Mouse (Mus musculus): ENCODE results near the gene Birc7. TPM values are rescaled to one million over a fixed set of nuclear protein-coding genes. Genes with fewer than 3 reads are reported as not detected.

Gene Birc7
- polyA plus RNA-seq, 1 experiment from 2014 or later: not detected

- Histone ChIP-seq H3K4me1 (ENCODE audit: control insufficient read depth, insufficient read depth, low read length) (peaks cover 31% of the 10 kb centered on the region), H3K9me3 (ENCODE audit: control insufficient read depth, low read depth, low read length) (no peaks in the 10 kb centered on the region), H3K4me3 (ENCODE audit: low read depth, low read length) (peak overlapping the region; percentile 57), H3K36me3 (ENCODE audit: control insufficient read depth, insufficient read depth, low read length) (no peaks in the 10 kb centered on the region), H3K9ac (replicated peaks; ENCODE audit: low read depth, low read length) (0 out of 2 replicates have a peak overlapping the region, but pooled peaks have one; percentile 25), H3K27me3 (ENCODE audit: control insufficient read depth, insufficient read depth, low read length) (no peaks in the 10 kb centered on the region), H3K4me2 (replicated peaks; ENCODE audit: low read depth, low read length) (peak overlapping the region; percentile 75), H3K27ac (ENCODE audit: low read length) (peak overlapping the region; percentile 89)
- WGBS: 13% methylated on average over 9 of the region's 9 CpGs
- no peak for ATAC-seq (ENCODE audit: insufficient number of reproducible peaks, insufficient read depth, low FRiP score, low read depth)
Measured at GRCm38 (mm10) chr2:180952731-180953171, 23.9 kb downstream of the Birc7 start.

GRCm38 (mm10) chr2:180953638-180954037, 24.8 kb downstream of the Birc7 start:
- Histone ChIP-seq H3K9me3 (ENCODE audit: control insufficient read depth, low read depth, low read length) (no peaks in the 10 kb centered on the region), H3K36me3 (ENCODE audit: control insufficient read depth, insufficient read depth, low read length) (no peaks in the 10 kb centered on the region), H3K27me3 (ENCODE audit: control insufficient read depth, insufficient read depth, low read length) (no peaks in the 10 kb centered on the region), H3K4me2 (replicated peaks; ENCODE audit: low read depth, low read length) (peak overlapping the region; percentile 75), H3K27ac (ENCODE audit: low read length) (peak overlapping the region; percentile 89), H3K4me1 (ENCODE audit: control insufficient read depth, insufficient read depth, low read length) (peaks cover 31% of the 10 kb centered on the region), H3K9ac (replicated peaks; ENCODE audit: low read depth, low read length) (peak overlapping the region; percentile 53), H3K4me3 (ENCODE audit: low read depth, low read length) (peak overlapping the region; percentile 57)
- no peak for ATAC-seq (ENCODE audit: insufficient number of reproducible peaks, insufficient read depth, low FRiP score, low read depth)
- WGBS: 18% methylated on average over 2 of the region's 2 CpGs

GRCm38 (mm10) chr2:180954061-180955047, 25.5 kb downstream of the Birc7 start, which contains the start of gene Nkain4:
Gene Nkain4 (minus strand): TSS chr2:180954699.
- peak within 1 kb of the TSS; percentile 57 for H3K4me3 ChIP-seq (ENCODE audit: low read depth, low read length)
- H3K36me3 ChIP-seq (ENCODE audit: control insufficient read depth, insufficient read depth, low read length): no peaks in the 10 kb centered on the region
- no peaks in the 10 kb centered on the region for H3K9me3 ChIP-seq (ENCODE audit: control insufficient read depth, low read depth, low read length)
- under 1% methylated on average over 52 of the region's 52 CpGs for WGBS
- peak within 1 kb of the TSS; percentile 75 for H3K4me2 ChIP-seq (replicated peaks; ENCODE audit: low read depth, low read length)
- no peaks in the 10 kb centered on the region for H3K27me3 ChIP-seq (ENCODE audit: control insufficient read depth, insufficient read depth, low read length)
- H3K9ac ChIP-seq (replicated peaks; ENCODE audit: low read depth, low read length): peak within 1 kb of the TSS; percentile 53
- peak within 1 kb of the TSS; percentile 89 for H3K27ac ChIP-seq (ENCODE audit: low read length)
- peak; percentile 93 for ATAC-seq (ENCODE audit: insufficient number of reproducible peaks, insufficient read depth, low FRiP score, low read depth)
- peaks cover 31% of the 10 kb centered on the region for H3K4me1 ChIP-seq (ENCODE audit: control insufficient read depth, insufficient read depth, low read length)

GRCm38 (mm10) chr2:180959605-180960004, 30.8 kb downstream of the Birc7 start:
- Histone ChIP-seq H3K27ac (ENCODE audit: low read length) (peak overlapping the region; percentile 39; the same call in 1 of the 2 replicates), H3K4me3 (ENCODE audit: low read depth, low read length) (no peak overlapping the region), H3K9ac (replicated peaks; ENCODE audit: low read depth, low read length) (no peak overlapping the region), H3K4me1 (ENCODE audit: control insufficient read depth, insufficient read depth, low read length) (peaks cover 5% of the 10 kb centered on the region; the same call in 1 of the 2 replicates), H3K36me3 (ENCODE audit: control insufficient read depth, insufficient read depth, low read length) (no peaks in the 10 kb centered on the region), H3K9me3 (ENCODE audit: control insufficient read depth, low read depth, low read length) (no peaks in the 10 kb centered on the region), H3K27me3 (ENCODE audit: control insufficient read depth, insufficient read depth, low read length) (no peaks in the 10 kb centered on the region), H3K4me2 (replicated peaks; ENCODE audit: low read depth, low read length) (no peak overlapping the region)
- 59% methylated on average over 7 of the region's 7 CpGs for WGBS
- ATAC-seq (ENCODE audit: insufficient number of reproducible peaks, insufficient read depth, low FRiP score, low read depth): no peak

GRCm38 (mm10) chr2:180960187-180960586, 31.4 kb downstream of the Birc7 start:
- H3K9ac ChIP-seq (replicated peaks; ENCODE audit: low read depth, low read length): no peak overlapping the region
- H3K9me3 ChIP-seq (ENCODE audit: control insufficient read depth, low read depth, low read length): no peaks in the 10 kb centered on the region
- peaks cover 5% of the 10 kb centered on the region; the same call in 1 of the 2 replicates for H3K4me1 ChIP-seq (ENCODE audit: control insufficient read depth, insufficient read depth, low read length)
- no peaks in the 10 kb centered on the region for H3K27me3 ChIP-seq (ENCODE audit: control insufficient read depth, insufficient read depth, low read length)
- no peak for ATAC-seq (ENCODE audit: insufficient number of reproducible peaks, insufficient read depth, low FRiP score, low read depth)
- H3K36me3 ChIP-seq (ENCODE audit: control insufficient read depth, insufficient read depth, low read length): no peaks in the 10 kb centered on the region
- no peak overlapping the region for H3K4me3 ChIP-seq (ENCODE audit: low read depth, low read length)
- H3K27ac ChIP-seq (ENCODE audit: low read length): peak overlapping the region; percentile 4; the same call in 1 of the 2 replicates
- no peak overlapping the region for H3K4me2 ChIP-seq (replicated peaks; ENCODE audit: low read depth, low read length)
- WGBS: 39% methylated on average over 3 of the region's 3 CpGs

GRCm38 (mm10) chr2:180962616-180963308, 33.9 kb downstream of the Birc7 start:
- WGBS: 62% methylated on average over 2 of the region's 2 CpGs
- Histone ChIP-seq H3K27ac (ENCODE audit: low read length) (no peak overlapping the region), H3K4me1 (ENCODE audit: control insufficient read depth, insufficient read depth, low read length) (peaks cover 6% of the 10 kb centered on the region; the same call in 1 of the 2 replicates), H3K27me3 (ENCODE audit: control insufficient read depth, insufficient read depth, low read length) (no peaks in the 10 kb centered on the region), H3K9me3 (ENCODE audit: control insufficient read depth, low read depth, low read length) (no peaks in the 10 kb centered on the region), H3K9ac (replicated peaks; ENCODE audit: low read depth, low read length) (no peak overlapping the region), H3K4me2 (replicated peaks; ENCODE audit: low read depth, low read length) (no peak overlapping the region), H3K4me3 (ENCODE audit: low read depth, low read length) (no peak overlapping the region), H3K36me3 (ENCODE audit: control insufficient read depth, insufficient read depth, low read length) (no peaks in the 10 kb centered on the region)
- ATAC-seq (ENCODE audit: insufficient number of reproducible peaks, insufficient read depth, low FRiP score, low read depth): peak; percentile 39; the same call in 1 of the 2 replicates

GRCm38 (mm10) chr2:180963956-180964355, 35.1 kb downstream of the Birc7 start:
- no peak overlapping the region for H3K9ac ChIP-seq (replicated peaks; ENCODE audit: low read depth, low read length)

More at GRCm38 (mm10) chr2:180963956-180964355, 35.1 kb downstream of the Birc7 start:
- Histone ChIP-seq H3K9me3 (ENCODE audit: control insufficient read depth, low read depth, low read length) (no peaks in the 10 kb centered on the region), H3K27ac (ENCODE audit: low read length) (peak overlapping the region; percentile 52; the same call in 1 of the 2 replicates), H3K4me3 (ENCODE audit: low read depth, low read length) (no peak overlapping the region), H3K4me2 (replicated peaks; ENCODE audit: low read depth, low read length) (no peak overlapping the region), H3K36me3 (ENCODE audit: control insufficient read depth, insufficient read depth, low read length) (no peaks in the 10 kb centered on the region), H3K27me3 (ENCODE audit: control insufficient read depth, insufficient read depth, low read length) (no peaks in the 10 kb centered on the region), H3K4me1 (ENCODE audit: control insufficient read depth, insufficient read depth, low read length) (peaks cover 6% of the 10 kb centered on the region; the same call in 1 of the 2 replicates)
- ATAC-seq (ENCODE audit: insufficient number of reproducible peaks, insufficient read depth, low FRiP score, low read depth): no peak
- WGBS: 9% methylated on average over 5 of the region's 5 CpGs
